Mouse (Mus musculus): Measurements from ENCODE around the gene Pigq.

Pigq gene

GRCm38 (mm10) chr17:25882306-25882705 lies 62.4 kb downstream of the Pigq start:
- DNase-seq (ENCODE audit: low spot score), result peak; percentile 67

- DNase-seq (ENCODE audit: low spot score), result peak; percentile 88
Measured at GRCm38 (mm10) chr17:25881691-25882090, 63.0 kb downstream of the Pigq start.

- DNase-seq (ENCODE audit: low spot score), result peak; percentile 95
Measured at GRCm38 (mm10) chr17:25880913-25881641, 63.7 kb downstream of the Pigq start.

GRCm38 (mm10) chr17:25880196-25880910 lies 64.4 kb downstream of the Pigq start, which contains the start of gene Wfikkn1:
Wfikkn1 (minus strand) TSS chr17:25880858.
- peak; percentile 92 for DNase-seq (ENCODE audit: low spot score)

- no peak for DNase-seq (ENCODE audit: low spot score)
Measured at GRCm38 (mm10) chr17:25879750-25880149, 65.0 kb downstream of the Pigq start.

- DNase-seq (ENCODE audit: low spot score), result peak; percentile 79
Measured at GRCm38 (mm10) chr17:25879261-25879660, 65.5 kb downstream of the Pigq start.

- no peak for DNase-seq (ENCODE audit: low spot score)
Measured at GRCm38 (mm10) chr17:25878611-25879180, 66.0 kb downstream of the Pigq start.

GRCm38 (mm10) chr17:25877741-25878610 lies 66.8 kb downstream of the Pigq start:
- no peak for DNase-seq (ENCODE audit: low spot score)

- DNase-seq (ENCODE audit: low spot score), result no peak
Measured at GRCm38 (mm10) chr17:25877025-25877424, 67.7 kb downstream of the Pigq start.
